Mouse (Mus musculus) testis, adult 2 months (tissue): ENCODE data around the gene Prpf40b.

Experiments
- CTCF ChIP-seq: fragments of 200-500 bp; IDR thresholded peaks from 2 replicates; pipeline ENCODE4 v1.5.1; 2012; ENCODE audit warnings: low read depth, mild to moderate bottlenecking, inconsistent platforms, low read length, moderate library complexity; ENCODE audit not compliant: control insufficient read depth, insufficient read depth, insufficient replicate concordance
- POLR2A ChIP-seq: fragments of 200-500 bp; IDR thresholded peaks from 2 replicates; pipeline ENCODE4 v1.6.1; 2012; ENCODE audit warnings: low read depth, mild to moderate bottlenecking, inconsistent platforms, low read length, moderate library complexity; ENCODE audit not compliant: control insufficient read depth

- TF ChIP-seq CTCF (no peak), POLR2A (no peak)
Measured at GRCm38 (mm10) chr15:99290586-99290985, 4.3 kb upstream of the Prpf40b start.
